In genomic region chr2:128793958-128794357, GRCm38 (mm10) we compare ENCODE assay signal across 27 mouse cellular contexts.
"Had no signal": no experiment of that assay in that cellular context is flagged by ENCODE, and none has a peak within 500 bp of the region (broad histone marks: within the 10 kb centered on the region; RNA-seq: fewer than 3 reads in every experiment).

No protein-coding gene starts in this region.

- ATAC-seq: forebrain, embryonic 13.5 days; forebrain, embryonic 14.5 days; forebrain, embryonic 15.5 days; forebrain, embryonic 16.5 days; forebrain, postnatal 0 days had no signal

- H3K36me3 ChIP-seq: forebrain, embryonic 12.5 days; forebrain, embryonic 15.5 days had no signal

- H3K9ac ChIP-seq: embryonic facial prominence, embryonic 12.5 days; embryonic facial prominence, embryonic 13.5 days; embryonic facial prominence, embryonic 15.5 days; forebrain, embryonic 12.5 days; forebrain, embryonic 13.5 days; forebrain, embryonic 15.5 days; forebrain, postnatal 0 days had no signal

- H3K4me1 ChIP-seq: embryonic facial prominence, embryonic 12.5 days; embryonic facial prominence, embryonic 15.5 days; forebrain, embryonic 12.5 days; forebrain, embryonic 13.5 days; forebrain, embryonic 15.5 days had no signal

- DNase-seq: cerebellum, adult 2 months; cerebellum, adult 8-10 months; cerebellum, adult 9-10 months; cerebellum, adult 9-11 months; cerebellum, postnatal 10 days; cerebellum, postnatal 14 days; cerebellum, postnatal 25 days; cerebellum, postnatal 36 days; embryo, embryonic 11 days; forebrain, postnatal 0 days; gastrocnemius, adult 2 months; gastrocnemius, postnatal 10 days; gastrocnemius, postnatal 14 days; gastrocnemius, postnatal 25 days; gastrocnemius, postnatal 36 days; heart, adult 18-20 months had no signal

- H3K4me3 ChIP-seq: embryonic facial prominence, embryonic 10.5 days; embryonic facial prominence, embryonic 12.5 days; embryonic facial prominence, embryonic 13.5 days; embryonic facial prominence, embryonic 15.5 days; erythroblast, embryonic 14.5 days; forebrain, embryonic 10.5 days; forebrain, embryonic 12.5 days; forebrain, embryonic 13.5 days; forebrain, embryonic 15.5 days; gastrocnemius, adult 2 months had no signal

- H3K27ac ChIP-seq: embryonic facial prominence, embryonic 10.5 days; embryonic facial prominence, embryonic 12.5 days; embryonic facial prominence, embryonic 13.5 days; embryonic facial prominence, embryonic 15.5 days; forebrain, embryonic 12.5 days; forebrain, embryonic 13.5 days; forebrain, embryonic 15.5 days; gastrocnemius, adult 2 months had no signal

- H3K4me2 ChIP-seq: embryonic facial prominence, embryonic 12.5 days; embryonic facial prominence, embryonic 13.5 days; embryonic facial prominence, embryonic 15.5 days; forebrain, embryonic 12.5 days; forebrain, embryonic 13.5 days; forebrain, embryonic 15.5 days had no signal

- H3K27me3 ChIP-seq: embryonic facial prominence, embryonic 12.5 days; embryonic facial prominence, embryonic 13.5 days; embryonic facial prominence, embryonic 15.5 days; forebrain, embryonic 12.5 days; forebrain, embryonic 13.5 days; forebrain, embryonic 15.5 days had no signal

- H3K9me3 ChIP-seq: embryonic facial prominence, embryonic 10.5 days; embryonic facial prominence, embryonic 12.5 days; embryonic facial prominence, embryonic 13.5 days; embryonic facial prominence, embryonic 15.5 days; forebrain, embryonic 10.5 days; forebrain, embryonic 12.5 days; forebrain, embryonic 13.5 days; forebrain, embryonic 15.5 days had no signal
